Mouse (Mus musculus): ENCODE measurements around the gene Atxn7.
"Not testable (repeated sequence)": the region's sequence is repeated elsewhere in the genome, so short reads cannot be mapped to it uniquely, and the experiment has no call there.

Gene Atxn7

GRCm38 (mm10) chr14:13961401-13962112 lies at the start of gene Atxn7, which contains the start of gene Thoc7:
Atxn7 (plus strand) TSS chr14:13961440.
Thoc7 (minus strand) TSS chr14:13961852.
- DNase-seq = peak; percentile 58 to 77

- no peak for DNase-seq
Observed at GRCm38 (mm10) chr14:13914387-13915082, 46.7 kb upstream of the Atxn7 start, which contains the start of gene Gm281. Gm281 (minus strand) TSS chr14:13914478.

GRCm38 (mm10) chr14:13915207-13915606 lies 46.0 kb upstream of the Atxn7 start:
- DNase-seq = no peak

- DNase-seq = no peak
Observed at GRCm38 (mm10) chr14:13917208-13917607, 44.0 kb upstream of the Atxn7 start.

GRCm38 (mm10) chr14:13917630-13918029 lies 43.6 kb upstream of the Atxn7 start:
- peak; percentile 69 to 75 for DNase-seq

- DNase-seq = no peak
Observed at GRCm38 (mm10) chr14:13933290-13934051, 27.8 kb upstream of the Atxn7 start.

- DNase-seq = no peak
Observed at GRCm38 (mm10) chr14:13934052-13934371, 27.2 kb upstream of the Atxn7 start.

- DNase-seq = no peak
Observed at GRCm38 (mm10) chr14:13944686-13945085, 16.6 kb upstream of the Atxn7 start.

- DNase-seq = no peak
Observed at GRCm38 (mm10) chr14:13948345-13948744, 12.9 kb upstream of the Atxn7 start.

- DNase-seq = peak; percentile 33 to 67
Observed at GRCm38 (mm10) chr14:13950401-13950800, 10.8 kb upstream of the Atxn7 start.

GRCm38 (mm10) chr14:13952151-13952550 lies 9.1 kb upstream of the Atxn7 start:
- DNase-seq = not testable (repeated sequence)

GRCm38 (mm10) chr14:13960079-13960478 lies 1.2 kb upstream of the Atxn7 start:
- DNase-seq = peak; percentile 31 to 67

- peak; percentile 63 to 82 for DNase-seq
Observed at GRCm38 (mm10) chr14:13960482-13961325, 536 bp upstream of the Atxn7 start.

GRCm38 (mm10) chr14:13962476-13962875 lies 1.2 kb downstream of the Atxn7 start:
- peak; percentile 34 to 47 for DNase-seq

GRCm38 (mm10) chr14:13963527-13963926 lies 2.3 kb downstream of the Atxn7 start:
- DNase-seq = no peak

- peak in 1 of 2 experiments; percentile 25 for DNase-seq
Observed at GRCm38 (mm10) chr14:13967607-13968006, 6.4 kb downstream of the Atxn7 start.

- peak; percentile 23 to 55 for DNase-seq
Observed at GRCm38 (mm10) chr14:13968476-13968875, 7.2 kb downstream of the Atxn7 start.

GRCm38 (mm10) chr14:13970513-13970912 lies 9.3 kb downstream of the Atxn7 start:
- DNase-seq = no peak

- DNase-seq = peak in 1 of 2 experiments; percentile 26
Observed at GRCm38 (mm10) chr14:13971644-13972234, 10.5 kb downstream of the Atxn7 start.

- DNase-seq = no peak
Observed at GRCm38 (mm10) chr14:13977498-13977897, 16.3 kb downstream of the Atxn7 start.

- no peak for DNase-seq
Observed at GRCm38 (mm10) chr14:13981286-13981685, 20.0 kb downstream of the Atxn7 start.

GRCm38 (mm10) chr14:13982174-13982573 lies 20.9 kb downstream of the Atxn7 start:
- peak; percentile 35 to 45 for DNase-seq

Data from kidney, postnatal 36 days (tissue).